Mouse (Mus musculus): ENCODE results near the gene Hoxa7. TPM values are rescaled to one million over a fixed set of nuclear protein-coding genes. Genes with fewer than 3 reads are reported as not detected.

The Hoxa7 gene
- total RNA-seq, 2 experiments from 2014 or later: 0.16 to 0.45 TPM

- no peak for DNase-seq (ENCODE audit: low spot score in 2 of 2)
These were observed 5.1 kb upstream of the Hoxa7 start for GRCm38 (mm10) chr6:52226569-52227257.

GRCm38 (mm10) chr6:52225612-52226568 is 4.2 kb upstream of the Hoxa7 start:
- DNase-seq (ENCODE audit: low spot score in 2 of 2): no peak

- DNase-seq (ENCODE audit: low spot score in 2 of 2): no peak
These were observed 3.4 kb upstream of the Hoxa7 start for GRCm38 (mm10) chr6:52224895-52225611.

- no peak for DNase-seq (ENCODE audit: low spot score in 2 of 2)
These were observed 2.5 kb upstream of the Hoxa7 start for GRCm38 (mm10) chr6:52223939-52224760.

GRCm38 (mm10) chr6:52222729-52223128 is 1.1 kb upstream of the Hoxa7 start:
- no peak for DNase-seq (ENCODE audit: low spot score in 2 of 2)

GRCm38 (mm10) chr6:52221993-52222685 is 485 bp upstream of the Hoxa7 start:
- DNase-seq (ENCODE audit: low spot score in 2 of 2): no peak

GRCm38 (mm10) chr6:52220865-52221310 is 766 bp downstream of the Hoxa7 start:
- no peak for DNase-seq (ENCODE audit: low spot score in 2 of 2)

GRCm38 (mm10) chr6:52220003-52220864 is 1.4 kb downstream of the Hoxa7 start:
- no peak for DNase-seq (ENCODE audit: low spot score in 2 of 2)

GRCm38 (mm10) chr6:52219234-52219942 is 2.3 kb downstream of the Hoxa7 start:
- DNase-seq (ENCODE audit: low spot score in 2 of 2): no peak

- DNase-seq (ENCODE audit: low spot score in 2 of 2): no peak
These were observed 2.9 kb downstream of the Hoxa7 start for GRCm38 (mm10) chr6:52218643-52219215.

- DNase-seq (ENCODE audit: low spot score in 2 of 2): no peak
These were observed 3.6 kb downstream of the Hoxa7 start for GRCm38 (mm10) chr6:52217895-52218642.

- DNase-seq (ENCODE audit: low spot score in 2 of 2): no peak
These were observed 4.2 kb downstream of the Hoxa7 start for GRCm38 (mm10) chr6:52217459-52217768.

GRCm38 (mm10) chr6:52216691-52217458 is 4.8 kb downstream of the Hoxa7 start:
- DNase-seq (ENCODE audit: low spot score in 2 of 2): no peak

- DNase-seq (ENCODE audit: low spot score in 2 of 2): no peak
These were observed 5.7 kb downstream of the Hoxa7 start for GRCm38 (mm10) chr6:52215771-52216535.

- DNase-seq (ENCODE audit: low spot score in 2 of 2): no peak
These were observed 6.6 kb downstream of the Hoxa7 start for GRCm38 (mm10) chr6:52215070-52215469.

GRCm38 (mm10) chr6:52214271-52214670 is 7.4 kb downstream of the Hoxa7 start:
- no peak for DNase-seq (ENCODE audit: low spot score in 2 of 2)
